Mouse (Mus musculus) kidney, postnatal 25 days (tissue): ENCODE results near the gene Atf6b.

Source experiments
- DNase-seq, 2 experiments: peaks; one replicate each; pipeline ENCODE4 v3.0.0; 2021; ENCODE audit warnings: mixed read lengths in 2 of 2

The Atf6b gene

DNA sequence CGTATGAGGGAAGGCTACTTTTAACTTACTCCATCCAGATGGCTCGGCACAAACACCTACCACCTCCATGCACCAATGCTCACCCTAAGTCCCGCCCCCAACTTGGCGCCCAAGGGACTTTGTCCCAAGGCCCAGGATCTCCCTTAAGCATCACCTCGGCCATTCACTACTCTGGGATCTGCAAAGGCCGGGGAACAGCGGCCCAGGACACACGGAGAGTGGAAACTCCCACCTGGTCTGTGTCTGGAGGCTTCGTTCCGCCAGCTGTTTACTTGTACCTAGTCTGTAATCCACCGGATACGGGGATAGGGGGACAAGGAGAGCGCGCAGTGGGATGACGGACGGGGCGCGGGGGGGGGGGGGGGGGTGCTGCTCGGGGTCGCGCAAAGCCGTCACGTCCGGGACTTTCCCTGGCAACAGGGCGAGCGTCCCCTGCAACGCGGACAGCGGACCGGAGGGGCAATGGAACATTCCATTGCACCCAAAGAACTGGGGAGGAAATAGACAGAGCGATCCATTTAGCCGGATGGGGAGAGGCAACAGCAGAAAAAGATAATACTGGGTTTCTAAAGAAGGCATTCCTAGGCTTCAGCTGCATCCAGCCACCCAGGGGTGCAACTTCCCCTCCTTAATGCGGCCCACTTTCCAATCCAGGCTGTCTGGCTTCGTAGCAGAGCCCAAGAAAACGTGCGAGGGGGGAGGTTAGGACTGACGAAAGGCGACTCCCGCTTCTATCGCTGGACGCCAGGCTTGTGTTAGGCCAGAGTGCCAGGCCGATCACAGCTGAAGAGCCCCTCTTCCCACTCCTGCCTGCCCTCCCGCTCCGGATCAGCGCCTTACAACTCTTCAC lies 19.6 kb upstream of the Atf6b start:
- DNase-seq = peak; percentile 91 to 96

DNA sequence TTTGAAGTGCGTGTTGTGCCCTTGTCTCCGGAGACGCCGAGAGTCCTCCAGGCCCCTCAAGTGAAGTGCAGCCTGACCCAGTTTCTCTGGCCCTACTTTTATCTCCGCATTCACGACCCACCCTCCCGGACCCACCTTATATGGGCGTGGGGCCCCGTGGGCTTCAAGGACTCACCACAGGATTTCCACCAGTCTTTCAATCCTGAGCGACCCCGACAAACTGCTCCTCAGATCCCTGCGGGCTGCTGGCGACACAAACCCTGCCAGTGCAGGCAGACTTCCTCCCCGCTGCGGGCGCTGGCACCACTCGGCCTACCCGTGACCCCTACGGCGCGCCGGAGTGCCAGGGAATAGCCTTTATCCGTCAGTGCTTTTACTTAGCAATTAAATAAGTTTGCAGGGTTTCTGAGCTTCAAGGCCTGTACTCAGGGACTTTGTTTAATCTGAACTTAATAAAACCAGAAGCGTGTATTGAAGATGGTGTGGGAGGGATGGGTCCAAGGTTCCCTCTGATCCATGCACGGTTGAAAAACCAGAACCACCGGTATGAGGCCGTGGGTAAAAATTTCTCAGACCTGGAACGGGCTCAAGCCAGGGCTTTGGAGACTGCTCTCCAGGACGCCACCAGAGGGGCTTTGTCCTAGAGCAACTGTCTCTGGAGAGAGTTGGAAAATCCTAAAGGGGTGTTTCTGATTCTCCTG lies 18.9 kb upstream of the Atf6b start, which contains the start of gene Ppt2:
Gene Ppt2 (minus strand): TSS at position 568 of the 701 bp plus-strand sequence.
- DNase-seq = peak; percentile 65 to 81

DNA sequence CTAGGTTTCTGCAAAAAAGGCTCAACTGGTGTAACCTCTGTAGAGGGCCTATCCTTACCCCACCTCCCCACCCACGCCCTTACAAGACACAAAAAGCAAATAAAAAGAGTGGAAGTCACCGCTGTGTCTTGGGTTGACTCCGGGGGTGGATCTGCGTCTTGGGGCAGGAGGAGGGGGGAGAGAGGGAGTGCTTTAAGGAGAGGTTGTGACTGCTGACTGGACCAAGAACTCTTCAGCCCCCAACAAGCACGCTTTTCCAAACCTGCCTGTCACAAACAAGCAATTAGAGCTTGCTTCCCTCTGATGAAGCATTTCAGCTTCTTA lies 18.3 kb upstream of the Atf6b start:
- no peak for DNase-seq

DNA sequence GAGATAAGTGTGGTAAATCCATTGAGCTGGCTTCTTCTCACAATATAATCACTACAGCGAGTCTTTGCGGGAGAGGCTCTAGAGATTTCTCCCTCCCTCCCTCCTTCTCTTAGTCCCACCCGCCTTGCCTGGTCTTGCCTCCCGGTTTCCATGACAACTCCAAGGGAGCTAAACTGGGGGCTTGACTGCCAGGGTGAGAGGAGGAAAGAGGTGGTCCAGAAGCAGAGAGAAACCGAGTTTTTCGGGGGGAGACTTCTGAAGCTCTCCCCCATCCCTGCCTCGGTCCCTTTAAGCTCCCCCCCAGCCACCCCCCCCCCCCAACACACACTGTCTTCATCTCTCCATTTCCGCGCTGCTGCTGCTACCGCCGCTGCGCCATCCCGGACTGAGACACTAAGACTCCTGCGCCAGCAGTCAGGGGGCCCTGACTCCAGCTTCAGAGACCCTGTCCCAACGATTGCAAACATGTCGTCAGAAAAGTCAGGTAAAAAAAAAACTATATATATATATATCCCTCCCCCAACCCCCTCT lies 17.7 kb upstream of the Atf6b start, which contains the start of gene Prrt1:
Gene Prrt1 (plus strand): TSS at position 313 of the 531 bp plus-strand sequence.
- peak in 1 of 2 experiments; percentile 40 for DNase-seq

DNA sequence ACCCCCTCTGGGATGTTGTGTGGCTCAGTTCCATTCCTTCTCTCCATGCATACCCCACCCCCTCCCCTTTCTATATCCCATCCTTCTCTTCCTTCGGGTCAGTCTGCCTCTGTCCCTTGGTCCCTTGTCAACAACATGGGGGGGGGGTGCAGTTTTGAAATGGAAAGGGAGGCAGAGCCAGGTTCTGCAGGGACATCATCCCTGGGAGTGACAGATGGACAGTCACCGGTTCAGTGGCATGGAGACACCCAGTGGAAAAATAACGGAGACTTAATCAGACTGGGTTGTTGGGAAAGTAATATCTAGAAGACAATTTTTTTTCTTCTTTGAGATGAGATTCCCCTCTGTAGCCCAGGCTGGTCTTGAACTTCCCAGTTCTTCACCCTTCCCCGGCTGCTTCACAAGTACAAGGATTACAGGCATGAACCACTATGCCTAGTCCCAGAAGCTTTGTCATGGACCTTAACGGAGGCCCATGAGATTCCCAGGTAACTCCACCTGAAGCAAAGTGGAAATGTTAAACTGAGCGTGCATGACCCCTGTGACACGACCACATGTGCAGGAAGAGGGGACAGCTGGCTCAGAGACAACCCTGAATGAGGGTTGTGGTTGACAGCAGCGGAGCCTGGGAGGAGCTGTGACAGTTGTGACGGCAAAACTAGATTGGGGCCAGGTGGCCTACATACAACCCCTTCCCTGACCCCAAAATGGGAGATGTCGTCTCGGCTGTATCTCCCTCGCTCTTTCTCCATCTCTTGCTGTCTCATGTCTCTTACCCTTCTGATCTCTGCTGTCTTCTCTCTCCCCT lies 16.9 kb upstream of the Atf6b start:
- DNase-seq = peak in 1 of 2 experiments; percentile 27

DNA sequence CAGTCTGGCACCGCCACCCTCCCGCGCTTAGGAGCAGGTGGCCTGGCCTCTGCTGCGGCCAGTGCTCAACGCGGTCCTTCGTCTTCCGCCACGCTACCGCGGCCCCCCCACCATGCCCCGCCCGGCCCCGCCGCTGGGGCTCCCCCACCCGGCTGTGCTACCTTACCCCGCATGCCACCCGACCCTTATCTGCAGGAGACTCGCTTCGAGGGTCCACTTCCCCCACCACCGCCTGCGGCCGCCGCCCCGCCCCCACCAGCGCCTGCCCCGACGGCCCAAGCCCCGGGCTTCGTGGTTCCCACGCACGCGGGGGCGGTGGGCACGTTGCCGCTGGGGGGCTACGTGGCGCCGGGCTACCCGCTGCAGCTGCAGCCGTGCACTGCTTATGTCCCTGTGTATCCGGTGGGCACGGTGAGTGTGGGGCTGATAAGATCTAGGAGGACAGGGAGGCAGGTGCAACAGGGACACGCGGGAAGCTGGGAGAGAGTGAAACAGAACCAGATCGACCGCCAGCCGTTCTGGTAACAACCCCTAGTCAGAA lies 16.1 kb upstream of the Atf6b start:
- DNase-seq = peak in 1 of 2 experiments; percentile 43

DNA sequence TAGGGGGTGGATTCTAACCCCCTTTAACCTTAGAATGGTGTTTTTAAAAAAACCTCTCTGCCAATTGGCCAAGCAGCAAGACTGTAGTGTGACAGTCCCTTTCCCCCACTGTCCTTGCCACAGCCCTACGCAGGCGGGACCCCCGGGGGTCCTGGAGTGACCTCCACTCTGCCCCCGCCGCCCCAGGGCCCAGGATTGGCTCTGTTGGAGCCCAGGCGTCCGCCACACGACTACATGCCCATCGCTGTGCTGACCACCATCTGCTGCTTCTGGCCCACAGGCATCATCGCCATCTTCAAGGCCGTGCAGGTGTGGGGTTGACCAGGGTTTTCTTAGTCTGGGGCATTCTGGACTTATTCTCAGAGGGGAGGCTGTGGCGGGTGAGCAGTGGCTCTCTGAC lies 15.3 kb upstream of the Atf6b start:
- DNase-seq = peak in 1 of 2 experiments; percentile 37

DNA sequence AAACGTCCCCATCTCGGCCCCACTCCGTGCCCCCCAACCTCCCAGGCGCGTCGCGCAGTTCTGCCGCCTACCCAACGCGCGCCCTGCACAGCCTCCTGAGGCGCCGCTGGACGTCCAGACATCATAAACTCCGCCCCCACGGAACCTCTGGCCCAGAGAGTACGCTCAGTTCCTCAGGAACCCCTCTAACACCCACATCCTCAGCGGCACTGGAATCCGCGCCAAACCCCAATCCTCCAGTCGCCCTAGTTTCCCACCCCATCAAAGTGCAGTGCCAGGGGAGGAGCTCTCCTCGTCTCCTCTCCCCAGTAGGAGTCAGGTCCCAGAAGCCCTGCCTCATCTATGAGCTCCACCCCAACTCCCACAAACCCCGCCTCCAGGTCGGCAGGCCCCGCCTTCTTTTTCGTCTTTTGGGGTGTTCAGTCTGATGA lies 14.7 kb upstream of the Atf6b start:
- DNase-seq = peak; percentile 83 to 90

DNA sequence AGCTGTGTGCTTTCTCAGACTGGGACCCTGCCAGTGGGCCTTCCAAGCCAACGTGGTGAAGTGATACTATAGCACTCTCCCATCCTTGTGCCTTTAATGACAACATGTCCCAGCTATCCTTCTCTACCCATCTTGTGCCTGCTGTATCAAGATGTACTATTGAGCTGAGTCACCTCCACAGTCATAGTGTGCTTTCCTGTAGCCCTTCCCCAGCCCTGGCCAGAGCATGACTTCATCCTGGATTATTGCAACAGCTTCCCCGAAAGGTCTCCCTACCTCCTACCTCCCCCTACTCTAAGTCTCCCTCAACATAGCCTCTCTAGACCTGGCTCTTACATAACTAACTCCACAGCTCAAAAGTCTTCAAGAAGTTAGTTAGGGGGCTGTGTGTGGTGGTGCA lies 11.3 kb upstream of the Atf6b start:
- no peak for DNase-seq

DNA sequence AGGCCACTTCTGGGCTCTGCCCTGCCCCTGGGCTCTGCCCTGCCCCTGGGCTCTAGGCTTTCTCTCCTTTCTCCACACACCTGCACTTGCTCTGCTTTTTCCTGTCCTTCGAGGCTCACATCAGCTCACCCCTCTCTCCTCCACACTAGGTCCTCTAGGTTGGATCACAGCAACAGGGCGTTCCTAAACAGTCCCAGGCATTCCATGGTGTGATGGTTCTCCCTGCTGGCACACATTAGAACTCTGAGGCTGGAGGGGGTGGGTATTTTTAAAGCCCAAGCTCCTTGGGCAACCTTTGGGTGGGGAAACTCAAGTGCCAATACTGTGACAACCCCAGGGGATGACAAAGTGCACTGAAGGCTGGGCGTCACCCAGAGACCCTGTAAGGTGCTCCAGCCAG lies 9.5 kb upstream of the Atf6b start:
- DNase-seq = no peak

DNA sequence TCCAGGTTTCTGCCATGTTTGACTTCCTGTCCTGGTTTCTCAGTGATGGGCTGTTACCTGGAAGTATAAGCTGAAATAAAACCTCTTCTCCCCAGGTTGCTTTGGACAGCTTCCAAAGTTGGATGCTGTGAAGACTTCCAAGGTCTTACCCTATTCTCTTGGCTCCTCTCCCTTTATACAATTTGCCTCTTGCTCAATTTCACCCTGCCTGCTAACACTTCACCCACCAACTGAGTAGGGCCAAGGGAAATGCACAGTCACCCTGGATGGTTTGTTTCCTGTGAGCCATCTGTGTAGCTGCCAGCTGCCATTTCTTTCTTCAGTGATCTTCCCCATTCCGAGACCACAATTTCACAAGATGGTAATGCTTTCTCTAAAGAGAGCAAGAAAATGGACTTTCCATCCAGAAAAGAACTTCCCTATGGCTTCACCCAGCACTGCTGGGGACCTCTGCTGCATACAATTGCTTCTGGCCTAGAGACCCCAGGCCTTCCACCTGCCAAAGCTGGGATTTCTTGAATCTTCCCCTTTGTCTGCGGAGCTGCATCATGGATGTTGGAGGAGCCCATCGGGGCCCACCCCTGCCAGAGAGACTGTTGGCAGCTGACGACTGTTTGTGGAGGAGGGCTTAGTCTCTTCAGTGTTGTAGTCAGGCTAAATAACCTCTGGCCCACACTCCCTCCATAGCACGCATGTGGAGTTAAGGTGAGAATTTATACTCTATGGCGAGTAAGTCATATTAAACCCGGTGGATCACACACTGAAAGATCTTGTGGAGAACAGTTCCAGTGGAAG lies 7.3 kb upstream of the Atf6b start:
- peak in 1 of 2 experiments; percentile 24 for DNase-seq

DNA sequence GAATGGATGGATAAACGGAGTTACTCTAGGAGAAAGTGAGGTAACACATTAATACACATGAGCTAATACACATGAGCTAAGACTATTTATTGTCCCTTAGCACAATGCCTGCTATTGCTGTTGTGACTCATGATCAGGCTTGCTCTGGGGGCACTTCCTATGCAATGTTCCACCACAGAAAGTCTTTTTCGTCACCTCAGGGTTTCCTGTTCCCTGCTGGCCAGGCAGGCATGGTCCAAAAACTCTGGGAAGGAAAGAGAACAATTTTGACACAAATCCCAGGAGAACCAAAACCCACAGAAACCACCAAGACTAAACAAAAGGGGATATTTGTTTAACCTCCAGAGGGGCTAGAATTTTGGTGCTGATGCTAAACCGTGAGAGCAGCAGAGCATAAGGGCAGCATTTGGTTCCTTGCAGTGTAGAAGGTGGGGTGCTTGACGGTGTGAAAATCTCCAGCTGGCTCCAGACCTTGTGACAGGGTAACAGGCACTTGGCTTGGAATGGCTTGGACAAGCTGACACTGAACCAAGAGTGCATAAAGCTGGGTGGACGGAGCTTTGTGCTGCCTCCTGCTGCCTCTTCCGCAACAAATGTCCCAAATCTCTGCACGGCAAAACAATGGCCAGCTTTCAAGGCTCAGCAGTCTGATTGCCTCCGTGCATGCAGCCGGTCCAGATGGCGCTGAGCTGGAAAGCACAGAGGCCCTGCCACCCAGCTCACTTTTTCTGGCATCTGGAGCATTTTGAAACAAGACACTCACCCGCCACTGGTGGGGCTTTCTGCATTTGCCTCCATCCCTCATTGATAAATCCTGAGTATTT lies 6.0 kb upstream of the Atf6b start:
- DNase-seq = peak in 1 of 2 experiments; percentile 66

DNA sequence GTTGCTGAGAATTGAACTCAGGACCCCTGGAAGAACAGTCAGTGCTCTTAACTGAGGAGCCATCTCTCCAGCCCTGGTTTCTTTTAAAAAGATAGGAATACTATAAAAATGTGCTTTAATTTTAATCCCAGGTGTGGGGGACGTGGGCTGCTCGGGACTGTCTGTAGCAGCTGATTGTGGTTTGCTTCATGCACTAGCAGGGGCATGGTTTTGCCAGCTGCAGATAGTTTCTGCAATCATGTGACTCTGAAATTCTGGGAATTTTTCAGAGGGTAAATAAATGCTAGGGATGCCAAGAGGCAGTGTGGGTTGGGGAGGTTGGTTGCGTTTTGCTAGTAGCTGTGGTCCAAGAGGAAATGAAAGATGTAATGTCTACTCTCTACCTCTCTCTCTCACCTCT lies 5.0 kb upstream of the Atf6b start:
- DNase-seq = no peak

DNA sequence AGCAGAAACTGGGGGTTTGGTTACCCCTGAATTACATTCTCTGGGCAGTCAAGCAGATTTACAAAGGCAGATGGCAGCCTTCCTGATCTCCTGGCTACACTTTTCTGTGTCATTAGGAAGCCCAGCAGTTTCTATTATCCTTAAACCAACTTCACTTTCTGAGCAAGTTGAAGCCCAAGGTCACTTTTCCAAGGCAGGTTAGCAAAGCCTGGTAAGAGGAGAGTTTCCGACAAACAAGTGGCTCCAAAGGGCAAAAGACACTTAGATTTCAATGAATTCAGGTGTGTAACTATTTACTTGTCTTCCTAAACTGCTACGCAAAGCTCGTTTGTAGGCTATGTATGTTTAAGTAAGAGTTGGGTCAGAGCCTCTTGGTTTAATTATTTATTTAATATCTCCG lies 3.6 kb upstream of the Atf6b start:
- DNase-seq = peak in 1 of 2 experiments; percentile 27

DNA sequence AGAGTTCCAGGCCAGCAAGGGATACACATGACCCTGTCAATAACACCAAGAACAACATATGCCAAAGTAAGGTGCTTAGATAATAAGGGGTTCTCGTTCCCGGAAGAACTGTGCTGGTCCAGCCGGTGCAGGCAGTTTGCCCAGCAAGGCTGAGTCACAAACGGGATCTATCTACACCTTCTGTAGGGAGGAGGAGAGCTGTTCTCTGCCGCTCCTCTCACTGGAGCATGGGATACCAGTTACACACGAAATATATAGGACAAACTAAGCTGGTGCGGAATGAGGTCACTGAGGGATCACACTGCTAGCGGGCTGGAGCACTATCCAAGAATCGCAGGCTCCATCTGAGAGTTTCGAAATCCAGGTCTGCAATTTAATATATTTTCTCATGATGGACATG lies 3.0 kb upstream of the Atf6b start:
- DNase-seq = no peak

DNA sequence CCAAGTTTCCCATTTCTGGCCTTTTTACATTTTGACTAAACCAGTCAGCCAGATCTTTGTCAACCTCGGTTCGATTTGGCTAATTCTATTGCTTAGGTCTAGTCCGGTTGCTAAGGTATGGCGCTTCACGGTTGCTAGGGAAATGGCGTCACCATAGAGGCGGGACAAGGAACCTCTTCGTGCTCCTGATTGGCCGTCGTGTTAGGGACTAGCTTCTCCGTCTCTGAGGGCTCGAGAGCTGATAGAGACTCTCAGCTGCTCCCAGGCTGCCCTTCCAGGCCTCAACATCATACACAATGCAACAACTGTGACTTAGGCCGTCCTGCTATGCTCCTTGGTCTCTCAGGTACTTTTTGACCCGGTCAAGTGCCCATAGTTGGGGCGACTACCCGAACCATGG lies 2.3 kb upstream of the Atf6b start, which contains the start of gene Fkbpl:
Gene Fkbpl (plus strand): TSS at position 157 of the 400 bp plus-strand sequence.
- peak; percentile 98 for DNase-seq

DNA sequence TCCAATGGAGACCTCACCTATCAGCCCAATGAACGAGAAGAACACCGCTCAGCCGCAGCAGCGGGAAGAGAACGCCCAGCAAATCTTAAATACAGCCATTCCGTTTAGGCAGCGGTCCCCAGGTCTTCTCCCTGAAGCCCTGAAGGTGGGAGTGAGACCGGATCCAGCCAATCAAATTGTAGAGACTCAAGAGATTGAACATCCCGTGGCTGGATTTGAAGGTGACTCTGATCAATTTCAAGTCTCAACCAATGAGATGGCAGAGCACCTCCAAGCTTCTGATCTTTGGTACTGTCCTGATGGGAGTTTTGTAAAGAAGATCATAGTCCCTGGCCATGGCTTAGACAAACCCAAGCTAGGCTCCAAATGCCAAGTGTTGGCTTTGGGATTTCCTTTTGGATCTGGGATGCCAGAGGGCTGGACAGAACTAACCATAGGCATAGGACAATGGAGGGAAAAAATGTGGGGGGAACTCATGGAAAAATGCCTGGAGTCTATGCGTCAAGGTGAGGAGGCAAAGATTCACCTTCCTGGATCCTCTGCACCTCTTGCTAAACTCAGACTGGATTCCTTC lies 1.6 kb upstream of the Atf6b start:
- peak in 1 of 2 experiments; percentile 28 for DNase-seq

DNA sequence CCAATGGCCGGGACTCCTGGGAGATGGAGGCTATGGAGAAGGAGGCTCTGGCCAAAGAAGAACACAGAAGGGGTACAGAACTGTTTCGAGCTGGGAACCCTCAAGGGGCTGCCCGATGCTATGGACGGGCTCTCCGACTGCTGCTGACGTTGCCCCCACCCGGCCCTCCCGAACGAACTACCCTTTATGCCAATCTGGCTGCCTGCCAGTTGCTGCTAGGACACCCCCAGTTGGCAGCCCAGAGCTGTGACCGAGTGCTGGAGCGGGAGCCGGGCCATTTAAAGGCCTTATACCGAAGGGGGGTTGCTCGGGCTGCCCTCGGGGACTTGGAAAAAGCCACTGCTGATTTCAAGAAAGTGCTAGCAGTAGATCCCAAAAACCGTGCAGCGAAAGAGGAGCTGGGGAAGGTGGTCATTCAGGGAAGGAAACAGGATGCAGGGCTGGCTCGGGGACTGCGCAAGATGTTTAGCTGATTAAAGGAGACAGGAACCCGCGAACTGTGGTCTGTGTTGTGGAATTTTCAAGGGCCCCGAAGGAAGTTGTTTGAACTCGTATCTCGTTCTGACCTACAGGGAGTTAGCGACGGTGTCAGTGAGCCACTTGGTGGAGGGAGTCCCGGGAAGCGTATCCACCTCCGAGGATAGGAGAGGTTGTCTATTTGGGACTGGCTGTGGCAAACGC lies 975 bp upstream of the Atf6b start:
- peak in 1 of 2 experiments; percentile 53 for DNase-seq

DNA sequence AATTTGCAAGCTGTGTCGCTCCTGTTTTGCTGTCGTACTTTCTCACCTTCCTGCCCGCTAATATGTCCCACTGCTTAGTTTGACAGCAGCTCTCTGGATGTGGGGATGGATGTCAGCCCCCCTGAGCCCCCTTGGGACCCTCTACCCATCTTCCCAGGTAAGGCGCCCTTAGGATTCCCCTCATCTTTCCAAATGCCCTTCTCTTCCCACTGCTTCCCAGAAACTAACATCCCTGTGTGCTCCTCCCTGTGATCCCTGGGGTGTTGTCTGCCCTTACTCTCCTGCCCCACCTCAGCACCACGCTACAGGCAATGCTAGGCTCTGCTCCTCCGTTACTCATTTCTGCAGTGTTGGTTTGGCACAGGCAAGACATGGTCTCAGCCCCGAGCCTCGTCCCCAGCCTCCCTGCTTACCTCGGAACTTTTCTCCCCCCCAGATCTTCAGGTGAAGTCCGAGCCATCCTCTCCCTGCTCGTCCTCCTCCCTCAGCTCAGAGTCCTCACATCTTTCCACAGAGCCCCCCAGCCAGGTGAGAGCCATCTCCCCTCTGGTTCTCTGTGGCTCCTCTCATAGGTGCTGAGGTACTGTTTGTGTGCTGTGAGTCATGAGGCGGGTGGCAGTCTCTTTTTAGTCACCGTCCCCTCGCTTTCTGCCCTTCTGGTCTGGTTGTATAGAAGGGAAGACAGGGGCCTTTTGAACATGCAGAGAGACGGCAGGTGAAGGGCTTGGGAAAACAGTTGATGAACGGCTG lies 1.4 kb downstream of the Atf6b start:
- DNase-seq = peak in 1 of 2 experiments; percentile 36
